Mouse (Mus musculus) lung, postnatal 0 days (tissue): Measurements from ENCODE around the gene Pcbp3.

Experiments
- CTCF ChIP-seq: IDR thresholded peaks from 2 replicates; pipeline ENCODE4 v1.5.1; 2016; ENCODE audit warnings: antibody characterized with exemption, mild to moderate bottlenecking
- EP300 ChIP-seq: IDR thresholded peaks from 2 replicates; pipeline ENCODE4 v1.6.1; 2016; ENCODE audit warnings: antibody characterized with exemption, mild to moderate bottlenecking, control low read depth

GRCm38 (mm10) chr10:76970974-76971373, 9.3 kb upstream of the Pcbp3 start:
- TF ChIP-seq CTCF (no peak), EP300 (peak; percentile 92)
